ENCODE assay signal across 22 mouse cellular contexts in genomic region chr12:79689299-79689698, GRCm38 (mm10).
DNase-seq lines count a peak whose midpoint lies in the region; ATAC-seq and TF ChIP-seq lines count a peak whose summit lies in the region.
"Had no signal": no experiment of that assay in that cellular context is flagged by ENCODE, and none has a peak within 500 bp of the region (broad histone marks: within the 10 kb centered on the region; RNA-seq: fewer than 3 reads in every experiment).

No protein-coding gene starts in this region.

- no peaks in the 10 kb centered on the region for H3K27me3 ChIP-seq in kidney, embryonic 14.5 days (ENCODE audit: control insufficient read depth, insufficient read depth, low read length)
- no peaks in the 10 kb centered on the region for H3K27me3 ChIP-seq in kidney, embryonic 15.5 days
- H3K27me3 ChIP-seq in liver, adult 2 months (ENCODE audit: control insufficient read depth, insufficient read depth, low read length) = no peaks in the 10 kb centered on the region
- H3K27me3 ChIP-seq in liver, postnatal 0 days (ENCODE audit: insufficient read depth, low read length) = no peaks in the 10 kb centered on the region
- H3K27me3 ChIP-seq: limb, embryonic 12.5 days; midbrain, embryonic 12.5 days; neural tube, embryonic 13.5 days had no signal

- H3K79me2 ChIP-seq in liver, adult 2 months (ENCODE audit: control insufficient read depth, insufficient read depth, low read length) = no peaks in the 10 kb centered on the region

- ATAC-seq in kidney, embryonic 14.5 days (ENCODE audit: low FRiP score, low TSS enrichment) = no peak; the same call in 1 of the 2 replicates
- ATAC-seq in kidney, embryonic 15.5 days (replicated peaks; ENCODE audit: low FRiP score) = peak; percentile 65
- ATAC-seq in liver, postnatal 0 days = peak; percentile 62
- ATAC-seq in monocyte, adult 5-6 weeks (replicated peaks; ENCODE audit: insufficient number of reproducible peaks, low FRiP score, low TSS enrichment, poor library complexity, severe bottlenecking) = no peak
- ATAC-seq: forebrain, embryonic 14.5 days; hindbrain, postnatal 0 days; intestine, postnatal 0 days had no signal

- TF ChIP-seq POLR2A in liver, adult 2 months (IDR thresholded peaks at IDR 0.05; ENCODE audit: extremely low read depth, insufficient read depth, low read length) = no peak

- no peaks in the 10 kb centered on the region for H3K36me3 ChIP-seq in kidney, embryonic 14.5 days (ENCODE audit: control insufficient read depth, insufficient read depth, low read length)
- no peaks in the 10 kb centered on the region for H3K36me3 ChIP-seq in kidney, embryonic 15.5 days
- H3K36me3 ChIP-seq in liver, adult 2 months (ENCODE audit: control insufficient read depth, insufficient read depth, low read length) = no peaks in the 10 kb centered on the region
- no peaks in the 10 kb centered on the region for H3K36me3 ChIP-seq in liver, postnatal 0 days (replicated peaks; ENCODE audit: insufficient read depth, low read length)
- H3K36me3 ChIP-seq: limb, embryonic 12.5 days; midbrain, embryonic 12.5 days; neural tube, embryonic 13.5 days had no signal

- H3K9ac ChIP-seq in kidney, embryonic 14.5 days (ENCODE audit: low read depth, low read length) = no peak overlapping the region
- H3K9ac ChIP-seq in kidney, embryonic 15.5 days = no peak overlapping the region
- no peak overlapping the region for H3K9ac ChIP-seq in liver, adult 2 months (ENCODE audit: low read depth, low read length)
- no peak overlapping the region for H3K9ac ChIP-seq in liver, postnatal 0 days (replicated peaks)
- H3K9ac ChIP-seq: limb, embryonic 12.5 days; midbrain, embryonic 12.5 days; neural tube, embryonic 13.5 days had no signal

- H3K9me3 ChIP-seq in kidney, embryonic 14.5 days (ENCODE audit: control insufficient read depth, low read length) = no peaks in the 10 kb centered on the region
- H3K9me3 ChIP-seq in kidney, embryonic 15.5 days (replicated peaks) = no peaks in the 10 kb centered on the region
- no peaks in the 10 kb centered on the region for H3K9me3 ChIP-seq in liver, postnatal 0 days (ENCODE audit: low read length)
- H3K9me3 ChIP-seq: limb, embryonic 12.5 days; midbrain, embryonic 12.5 days; neural tube, embryonic 13.5 days had no signal

- H3K4me3 ChIP-seq in kidney, embryonic 14.5 days (ENCODE audit: low read length) = no peak overlapping the region
- no peak overlapping the region for H3K4me3 ChIP-seq in kidney, embryonic 15.5 days (replicated peaks)
- no peak overlapping the region for H3K4me3 ChIP-seq in liver, adult 2 months (ENCODE audit: insufficient read depth, low read depth, low read length)
- H3K4me3 ChIP-seq in liver, postnatal 0 days (ENCODE audit: low read depth, low read length) = no peak overlapping the region
- H3K4me3 ChIP-seq: limb, embryonic 12.5 days; midbrain, embryonic 12.5 days; neural tube, embryonic 13.5 days had no signal

- no peak for TF ChIP-seq CTCF in liver, adult 2 months (IDR thresholded peaks at IDR 0.05; ENCODE audit: low read depth, low read length)
- no peak for TF ChIP-seq CTCF in liver, postnatal 0 days (IDR thresholded peaks at IDR 0.05; ENCODE audit: low read depth)

- no peak for TF ChIP-seq EP300 in liver, postnatal 0 days (IDR thresholded peaks at IDR 0.05; ENCODE audit: low read depth)

- H3K4me2 ChIP-seq in kidney, embryonic 14.5 days (replicated peaks; ENCODE audit: low read depth, low read length) = no peak overlapping the region
- no peak overlapping the region for H3K4me2 ChIP-seq in kidney, embryonic 15.5 days
- no peak overlapping the region for H3K4me2 ChIP-seq in liver, postnatal 0 days (ENCODE audit: low read depth, low read length)
- H3K4me2 ChIP-seq: heart, embryonic 11.5 days; limb, embryonic 12.5 days; midbrain, embryonic 12.5 days; neural tube, embryonic 13.5 days had no signal

- DNase-seq in kidney, adult 11 months = peak; percentile 80
- peak; percentile 29 for DNase-seq in liver, adult 2 months (ENCODE audit: extremely low read depth, low read depth, low spot score)
- DNase-seq in liver, postnatal 0 days = no peak
- DNase-seq in adrenal gland, adult 2 months = no peak
- DNase-seq in gastrocnemius, postnatal 10 days = no peak
- DNase-seq: B cell, adult 2 months; cerebellum, adult 8-10 months; gastrocnemius, postnatal 36 days; layer of hippocampus, adult 9-11 months; right cerebral cortex, adult 18-20 months; thymus, postnatal 14 days had no signal

- H3K4me1 ChIP-seq in kidney, embryonic 14.5 days (ENCODE audit: control insufficient read depth, insufficient read depth, low read length) = peaks cover 19% of the 10 kb centered on the region
- peaks cover 35% of the 10 kb centered on the region for H3K4me1 ChIP-seq in kidney, embryonic 15.5 days
- H3K4me1 ChIP-seq in liver, adult 2 months (ENCODE audit: control insufficient read depth, insufficient read depth, low read length) = peaks cover 4% of the 10 kb centered on the region; the same call in 1 of the 2 replicates
- peaks cover 18% of the 10 kb centered on the region for H3K4me1 ChIP-seq in liver, postnatal 0 days (ENCODE audit: insufficient read depth)

- no peak overlapping the region; the same call in 1 of the 2 replicates for H3K27ac ChIP-seq in kidney, embryonic 14.5 days (ENCODE audit: low read depth, low read length)
- peak overlapping the region; percentile 70 for H3K27ac ChIP-seq in kidney, embryonic 15.5 days
- no peak overlapping the region for H3K27ac ChIP-seq in liver, adult 2 months (replicated peaks; ENCODE audit: insufficient read depth, low read depth, low read length)
- H3K27ac ChIP-seq in liver, postnatal 0 days (ENCODE audit: low read depth) = no peak overlapping the region
- H3K27ac ChIP-seq: hindbrain, postnatal 0 days; limb, embryonic 12.5 days; midbrain, embryonic 12.5 days; neural tube, embryonic 13.5 days; stomach, postnatal 0 days had no signal

- WGBS in kidney, embryonic 14.5 days = 56% methylated on average over 8 of the region's 8 CpGs
- WGBS in kidney, embryonic 15.5 days = 57% methylated on average over 8 of the region's 8 CpGs
- WGBS in liver, adult 2 months = 43% methylated on average over 8 of the region's 8 CpGs
- 71% methylated on average over 8 of the region's 8 CpGs for WGBS in liver, postnatal 0 days (ENCODE audit: insufficient replicate concordance)

Comparison
In these comparisons a context has a peak if more than half of its experiments do, and no peak if none do; other contexts are left out.
1. DNase-seq: peak in kidney, adult 11 months (single experiment) and liver, adult 2 months (single experiment); none in liver, postnatal 0 days (single experiment), adrenal gland, adult 2 months (single experiment) and gastrocnemius, postnatal 10 days (single experiment).
2. ATAC-seq: peak in kidney, embryonic 15.5 days (single experiment) and liver, postnatal 0 days (single experiment); none in kidney, embryonic 14.5 days (single experiment) and monocyte, adult 5-6 weeks (single experiment).